ENCODE assay signal across 12 mouse cellular contexts in the genomic region with DNA sequence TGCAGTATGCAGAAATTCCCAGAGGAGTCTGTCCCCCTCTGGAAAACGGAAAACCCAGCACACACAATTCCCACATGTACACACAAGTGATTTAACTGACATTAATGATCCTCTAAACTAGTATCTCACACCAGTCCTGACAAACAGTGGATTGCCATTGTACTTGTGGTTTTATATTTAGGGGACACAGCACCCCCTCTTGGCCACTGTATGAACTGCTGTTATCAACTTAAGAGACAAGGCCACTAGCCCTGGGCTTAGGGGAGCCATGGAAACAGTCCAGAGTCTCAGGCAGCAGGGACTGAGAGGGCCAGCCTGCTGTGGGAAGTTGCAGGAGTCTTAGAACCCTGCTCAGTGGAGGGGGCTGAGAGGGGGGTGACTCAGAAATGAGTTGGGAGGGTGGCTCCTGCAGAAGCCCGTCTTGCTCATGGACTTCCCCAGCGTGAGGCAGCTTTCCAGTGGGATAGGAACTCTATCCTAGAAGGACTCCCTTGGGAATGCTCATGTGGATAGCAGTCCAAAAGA. TPM values are rescaled to one million over a fixed set of nuclear protein-coding genes. Genes with fewer than 3 reads are reported as not detected.
DNase-seq lines count a peak whose midpoint lies in the region; ATAC-seq and TF ChIP-seq lines count a peak whose summit lies in the region.
"Had no signal": no experiment of that assay in that cellular context is flagged by ENCODE, and none has a peak within 500 bp of the region (broad histone marks: within the 10 kb centered on the region; RNA-seq: fewer than 3 reads in every experiment).

No protein-coding gene starts in this region.

- H3K4me2 ChIP-seq in midbrain, embryonic 14.5 days (ENCODE audit: low read length), result no peak overlapping the region
- H3K4me2 ChIP-seq in midbrain, embryonic 15.5 days, result no peak overlapping the region
- H3K4me2 ChIP-seq: stomach, embryonic 15.5 days had no signal

- ATAC-seq in midbrain, embryonic 14.5 days (ENCODE audit: low FRiP score, low TSS enrichment), result no peak
- ATAC-seq in midbrain, embryonic 15.5 days (replicated peaks), result no peak

- no peak overlapping the region for H3K9ac ChIP-seq in midbrain, embryonic 14.5 days (replicated peaks; ENCODE audit: low read length)
- H3K9ac ChIP-seq in midbrain, embryonic 15.5 days, result no peak overlapping the region
- H3K9ac ChIP-seq: stomach, embryonic 15.5 days had no signal

- H3K36me3 ChIP-seq in heart, embryonic 10.5 days, result no peaks in the 10 kb centered on the region
- no peaks in the 10 kb centered on the region for H3K36me3 ChIP-seq in midbrain, embryonic 14.5 days (ENCODE audit: control insufficient read depth, insufficient read depth, low read length)
- no peaks in the 10 kb centered on the region for H3K36me3 ChIP-seq in midbrain, embryonic 15.5 days (replicated peaks)
- H3K36me3 ChIP-seq: stomach, embryonic 15.5 days had no signal

- no peaks in the 10 kb centered on the region for H3K9me3 ChIP-seq in heart, embryonic 10.5 days
- no peaks in the 10 kb centered on the region for H3K9me3 ChIP-seq in midbrain, embryonic 14.5 days (ENCODE audit: control insufficient read depth, low read length)
- no peaks in the 10 kb centered on the region for H3K9me3 ChIP-seq in midbrain, embryonic 15.5 days
- H3K9me3 ChIP-seq: stomach, embryonic 15.5 days had no signal

- no peaks in the 10 kb centered on the region for H3K4me1 ChIP-seq in heart, embryonic 10.5 days
- H3K4me1 ChIP-seq in midbrain, embryonic 14.5 days (ENCODE audit: control insufficient read depth, insufficient read depth, low read length), result no peaks in the 10 kb centered on the region
- no peaks in the 10 kb centered on the region for H3K4me1 ChIP-seq in midbrain, embryonic 15.5 days
- no peaks in the 10 kb centered on the region for H3K4me1 ChIP-seq in cortical plate, adult 2 months (ENCODE audit: control insufficient read depth, insufficient read depth, low read length)
- H3K4me1 ChIP-seq: stomach, embryonic 15.5 days had no signal

- peak; percentile 26; the same call in 1 of the 2 replicates for TF ChIP-seq CTCF in cortical plate, adult 2 months (IDR thresholded peaks at IDR 0.05; ENCODE audit: extremely low read depth, insufficient read depth, low read length)

- intact Hi-C loops in gastrocnemius, postnatal 14 days (cut with DNase I; ENCODE audit: low total_unique reads), result no loop called here

- no peak for TF ChIP-seq POLR2A in cortical plate, adult 2 months (IDR thresholded peaks at IDR 0.05; ENCODE audit: extremely low read depth, insufficient read depth, low read length)

- peaks cover 13% of the 10 kb centered on the region; the same call in 1 of the 2 replicates for H3K27me3 ChIP-seq in heart, embryonic 10.5 days (ENCODE audit: insufficient read depth, poor library complexity, severe bottlenecking)
- no peaks in the 10 kb centered on the region for H3K27me3 ChIP-seq in midbrain, embryonic 14.5 days (ENCODE audit: control insufficient read depth, insufficient read depth, low read length)
- H3K27me3 ChIP-seq in midbrain, embryonic 15.5 days (replicated peaks), result no peaks in the 10 kb centered on the region
- H3K27me3 ChIP-seq: stomach, embryonic 15.5 days had no signal

- DNase-seq in heart, embryonic 10.5 days (ENCODE audit: low spot score), result peak; percentile 73
- DNase-seq in heart, adult 8-10 months (ENCODE audit: low spot score), result no peak
- peak; percentile 6 for DNase-seq in midbrain, embryonic 14.5 days
- peak; percentile 34 for DNase-seq in testis, postnatal 10 days (ENCODE audit: low spot score)
- no peak for DNase-seq in gastrocnemius, postnatal 14 days
- DNase-seq in ovary, postnatal 14 days (ENCODE audit: low spot score), result no peak

- no peak overlapping the region for H3K27ac ChIP-seq in heart, embryonic 10.5 days
- no peak overlapping the region for H3K27ac ChIP-seq in midbrain, embryonic 14.5 days (replicated peaks; ENCODE audit: low read depth, low read length)
- no peak overlapping the region for H3K27ac ChIP-seq in midbrain, embryonic 15.5 days
- no peak overlapping the region for H3K27ac ChIP-seq in cortical plate, adult 2 months (ENCODE audit: insufficient read depth, low read length)
- H3K27ac ChIP-seq: stomach, embryonic 15.5 days had no signal

- 52% methylated on average over 3 of the region's 3 CpGs for WGBS in heart, embryonic 10.5 days
- 69% methylated on average over 3 of the region's 3 CpGs for WGBS in midbrain, embryonic 14.5 days
- 69% methylated on average over 3 of the region's 3 CpGs for WGBS in midbrain, embryonic 15.5 days

- no peak overlapping the region for H3K4me3 ChIP-seq in heart, embryonic 10.5 days
- no peak overlapping the region for H3K4me3 ChIP-seq in midbrain, embryonic 14.5 days (replicated peaks; ENCODE audit: low read depth, low read length)
- H3K4me3 ChIP-seq in midbrain, embryonic 15.5 days, result no peak overlapping the region
- no peak overlapping the region for H3K4me3 ChIP-seq in cortical plate, adult 2 months (ENCODE audit: insufficient read depth, low read length)
- H3K4me3 ChIP-seq: stomach, embryonic 15.5 days had no signal

RNA-seq across cellular contexts. Expression of gene Oas1h, which starts 4.2 kb away (rescaled TPM):
- not detected in 2 replicates for polyA plus RNA-seq in heart, embryonic 10.5 days (2016; fragmentation: Nextera tagmentation; extraction: Ambion mirVana)
- total RNA-seq in heart, adult 8-10 months (2022), result not detected
- polyA plus RNA-seq in midbrain, embryonic 14.5 days (2014; fragmentation: Nextera tagmentation; extraction: Ambion mirVana), result not detected in 2 replicates
- not detected in 2 replicates for polyA plus RNA-seq in midbrain, embryonic 15.5 days (2015; fragmentation: Nextera tagmentation; extraction: Ambion mirVana)
- polyA plus RNA-seq in cortical plate, adult 2 months (2012; rRNA removed), result not detected in 2 replicates
- total RNA-seq in gastrocnemius, postnatal 14 days (2021), result not detected
- total RNA-seq: adrenal gland, adult 18-20 months had no signal
- polyA plus RNA-seq: heart, embryonic 14.5 days; lung, embryonic 16.5 days; stomach, embryonic 15.5 days had no signal

RNA-seq across cellular contexts. Expression of gene Oas1f, which starts 18.2 kb away (rescaled TPM):
- polyA plus RNA-seq in heart, embryonic 10.5 days (2016; fragmentation: Nextera tagmentation; extraction: Ambion mirVana), result not detected in 2 replicates
- total RNA-seq in heart, adult 8-10 months (2022), result not detected
- polyA plus RNA-seq in midbrain, embryonic 14.5 days (2014; fragmentation: Nextera tagmentation; extraction: Ambion mirVana), result not detected in 2 replicates
- polyA plus RNA-seq in midbrain, embryonic 15.5 days (2015; fragmentation: Nextera tagmentation; extraction: Ambion mirVana), result not detected in 2 replicates
- polyA plus RNA-seq in cortical plate, adult 2 months (2012; rRNA removed), result not detected in 2 replicates
- total RNA-seq in gastrocnemius, postnatal 14 days (2021), result not detected
- total RNA-seq: adrenal gland, adult 18-20 months had no signal
- polyA plus RNA-seq: heart, embryonic 14.5 days; lung, embryonic 16.5 days; stomach, embryonic 15.5 days had no signal

RNA-seq across cellular contexts. Expression of gene Oas1g, which starts 22.0 kb away (rescaled TPM):
- polyA plus RNA-seq in heart, embryonic 10.5 days (2016; fragmentation: Nextera tagmentation; extraction: Ambion mirVana), result not detected in 2 replicates
- total RNA-seq in heart, adult 8-10 months (2022), result under 1 TPM in 1 of 4 experiments, not detected in 3; 0.43 TPM
- polyA plus RNA-seq in midbrain, embryonic 14.5 days (2014; fragmentation: Nextera tagmentation; extraction: Ambion mirVana), result 1.3 TPM in 1 of 2 replicates, not detected in the other
- polyA plus RNA-seq in midbrain, embryonic 15.5 days (2015; fragmentation: Nextera tagmentation; extraction: Ambion mirVana), result 0.23 and 0.55 TPM in 2 replicates
- 0.46 and 0.49 TPM in 2 replicates for polyA plus RNA-seq in cortical plate, adult 2 months (2012; rRNA removed)
- under 1 TPM in 1 of 2 experiments, not detected in 1; 0.16 TPM for total RNA-seq in gastrocnemius, postnatal 14 days (2021)

RNA-seq across cellular contexts. Expression of gene Oas1a, which starts 41.9 kb away (rescaled TPM):
- polyA plus RNA-seq in heart, embryonic 10.5 days (2016; fragmentation: Nextera tagmentation; extraction: Ambion mirVana), result 0.26 and 0.38 TPM in 2 replicates
- under 1 TPM; 0.24 to 0.46 (median 0.34) TPM for total RNA-seq in heart, adult 8-10 months (2022)
- polyA plus RNA-seq in midbrain, embryonic 14.5 days (2014; fragmentation: Nextera tagmentation; extraction: Ambion mirVana), result 3.1 TPM in 1 of 2 replicates, not detected in the other
- polyA plus RNA-seq in midbrain, embryonic 15.5 days (2015; fragmentation: Nextera tagmentation; extraction: Ambion mirVana), result 0.92 and 1.3 TPM in 2 replicates
- 1.8 and 2.2 TPM in 2 replicates for polyA plus RNA-seq in cortical plate, adult 2 months (2012; rRNA removed)
- total RNA-seq in gastrocnemius, postnatal 14 days (2021), result not detected

RNA-seq across cellular contexts. Expression of gene Oas1d, which starts 48.9 kb away (rescaled TPM):
- polyA plus RNA-seq in heart, embryonic 10.5 days (2016; fragmentation: Nextera tagmentation; extraction: Ambion mirVana), result not detected in 2 replicates
- not detected for total RNA-seq in heart, adult 8-10 months (2022)
- not detected in 2 replicates for polyA plus RNA-seq in midbrain, embryonic 14.5 days (2014; fragmentation: Nextera tagmentation; extraction: Ambion mirVana)
- 0.10 and 0.13 TPM in 2 replicates for polyA plus RNA-seq in midbrain, embryonic 15.5 days (2015; fragmentation: Nextera tagmentation; extraction: Ambion mirVana)
- polyA plus RNA-seq in cortical plate, adult 2 months (2012; rRNA removed), result not detected in 2 replicates
- not detected for total RNA-seq in gastrocnemius, postnatal 14 days (2021)
- total RNA-seq: adrenal gland, adult 18-20 months had no signal
- polyA plus RNA-seq: heart, embryonic 14.5 days; lung, embryonic 16.5 days; stomach, embryonic 15.5 days had no signal

Comparison
In these comparisons a context has a peak if more than half of its experiments do, and no peak if none do; other contexts are left out.
1. DNase-seq: peak in heart, embryonic 10.5 days (single experiment), midbrain, embryonic 14.5 days (single experiment) and testis, postnatal 10 days (single experiment); none in heart, adult 8-10 months (single experiment), gastrocnemius, postnatal 14 days (single experiment) and ovary, postnatal 14 days (single experiment).